Mouse (Mus musculus) liver, embryonic 16.5 days (tissue): ENCODE data around the gene Hacd2. TPM values are rescaled to one million over a fixed set of nuclear protein-coding genes. Genes with fewer than 3 reads are reported as not detected.
A peak's percentile ranks its signal among the peaks of the same experiment; 100 is the strongest.

Experiments used
- ATAC-seq: fragments of 200-750 bp; cut with Nextera tagmentation; 2 replicates; pipeline ENCODE4 v1.8.0; 2017; ENCODE audit warnings: low read depth, mild to moderate bottlenecking, moderate number of reproducible peaks, moderate library complexity
- H3K27ac ChIP-seq: fragments of 300-500 bp; sonication (generic); 2 replicates; pipeline ENCODE4 v1.5.1; 2014; ENCODE audit warnings: mild to moderate bottlenecking, low read length
- H3K27me3 ChIP-seq: fragments of 300-500 bp; sonication (generic); 2 replicates; pipeline ENCODE4 v1.6.1; 2014; ENCODE audit warnings: low read depth, low read length, mixed read lengths; ENCODE audit not compliant: control insufficient read depth, insufficient read depth
- H3K36me3 ChIP-seq: fragments of 300-500 bp; sonication (generic); 2 replicates; pipeline ENCODE4 v1.6.1; 2014; ENCODE audit warnings: mild to moderate bottlenecking; ENCODE audit not compliant: control insufficient read depth, insufficient read depth
- H3K4me1 ChIP-seq: fragments of 300-500 bp; sonication (generic); 2 replicates; pipeline ENCODE4 v1.6.1; 2014; ENCODE audit warnings: low read depth, low read length, mixed read lengths; ENCODE audit not compliant: control insufficient read depth
- H3K4me2 ChIP-seq: fragments of 300-500 bp; sonication (generic); 2 replicates; pipeline ENCODE4 v1.6.1; 2014; ENCODE audit warnings: low read depth, low read length, mixed read lengths
- H3K4me3 ChIP-seq: fragments of 300-500 bp; sonication (generic); 2 replicates; pipeline ENCODE4 v1.5.1; 2014; ENCODE audit warnings: low read depth, mild to moderate bottlenecking, low read length
- H3K9ac ChIP-seq: fragments of 300-500 bp; sonication (generic); 2 replicates; pipeline ENCODE4 v1.6.1; 2014; ENCODE audit warnings: low read depth, low read length
- H3K9me3 ChIP-seq: fragments of 300-500 bp; sonication (generic); replicated peaks from 2 replicates; pipeline ENCODE4 v1.6.1; 2016; ENCODE audit warnings: low read length; ENCODE audit not compliant: control insufficient read depth
- WGBS: fragments of 180-500 bp; shearing (Covaris S2); extraction: QIAGEN DNeasy Blood & Tissue Kit; methylation state at CpG from one replicate; pipeline ENCODE4 v1.1.7; 2014; ENCODE audit not compliant: insufficient replicate concordance; 5-methylcytosine and 5-hydroxymethylcytosine counted together
- polyA plus RNA-seq: library from polyadenylated mRNA; unstranded; fragments of >200 nt; fragmentation: Nextera tagmentation; extraction: Ambion mirVana; gene quantifications from 2 replicates; pipeline ENCODE4 v1.2.1, GENCODE M21; 2015

The Hacd2 gene
- polyA plus RNA-seq, 1 experiment from 2014 or later, result 109 TPM

GRCm38 (mm10) chr16:35038343-35039057, 16.3 kb downstream of the Hacd2 start:
- no peak overlapping the region for H3K4me2 ChIP-seq
- H3K4me1 ChIP-seq, result peaks cover 10% of the 10 kb centered on the region
- H3K27ac ChIP-seq, result no peak overlapping the region
- H3K4me3 ChIP-seq, result no peak overlapping the region
- H3K9me3 ChIP-seq, result no peaks in the 10 kb centered on the region
- ATAC-seq, result no peak
- H3K9ac ChIP-seq, result no peak overlapping the region
- 37% methylated on average over 4 of the region's 4 CpGs for WGBS
- H3K36me3 ChIP-seq, result 0 out of 2 replicates have a peak, but pooled peaks cover 2% of the 10 kb centered on the region
- H3K27me3 ChIP-seq, result no peaks in the 10 kb centered on the region

DNA sequence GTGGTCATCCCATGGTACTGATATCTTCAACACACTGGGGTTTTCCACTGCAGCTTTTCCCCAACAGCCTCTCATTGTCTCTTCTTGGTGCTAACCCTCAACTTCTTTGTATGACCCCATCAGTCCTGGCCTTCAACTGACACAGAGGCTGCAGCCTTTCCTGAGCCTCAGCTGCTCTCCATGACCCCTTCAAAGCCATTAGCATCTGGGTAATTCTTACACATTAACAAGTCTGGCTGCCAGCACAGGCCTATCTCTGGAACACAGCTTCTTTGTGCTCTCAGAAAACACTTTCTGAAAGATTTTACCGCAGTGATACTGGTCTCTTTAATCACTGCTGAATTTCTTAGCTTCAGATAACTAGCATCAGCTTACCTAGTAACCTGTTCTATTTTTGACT, 17.9 kb downstream of the Hacd2 start:
- ATAC-seq, result no peak
- 0 out of 2 replicates have a peak, but pooled peaks cover 2% of the 10 kb centered on the region for H3K36me3 ChIP-seq
- no peaks in the 10 kb centered on the region for H3K27me3 ChIP-seq
- 83% methylated on average over 1 of the region's 1 CpGs for WGBS
- no peak overlapping the region for H3K9ac ChIP-seq
- no peak overlapping the region for H3K4me3 ChIP-seq
- H3K27ac ChIP-seq, result no peak overlapping the region
- no peak overlapping the region for H3K4me2 ChIP-seq
- peaks cover 5% of the 10 kb centered on the region for H3K4me1 ChIP-seq
- H3K9me3 ChIP-seq, result no peaks in the 10 kb centered on the region

GRCm38 (mm10) chr16:35041001-35041400, 18.8 kb downstream of the Hacd2 start:
- Histone ChIP-seq H3K9me3 (no peaks in the 10 kb centered on the region), H3K9ac (no peak overlapping the region), H3K4me2 (no peak overlapping the region), H3K4me3 (no peak overlapping the region), H3K36me3 (0 out of 2 replicates have a peak, but pooled peaks cover 2% of the 10 kb centered on the region), H3K27ac (no peak overlapping the region), H3K4me1 (peaks cover 5% of the 10 kb centered on the region), H3K27me3 (no peaks in the 10 kb centered on the region)
- 82% methylated on average over 7 of the region's 7 CpGs for WGBS
- ATAC-seq, result no peak

GRCm38 (mm10) chr16:35046081-35046775, 24.0 kb downstream of the Hacd2 start:
- no peaks in the 10 kb centered on the region for H3K9me3 ChIP-seq
- H3K9ac ChIP-seq, result no peak overlapping the region
- H3K4me2 ChIP-seq, result no peak overlapping the region
- 55% methylated on average over 6 of the region's 6 CpGs for WGBS
- H3K36me3 ChIP-seq, result 0 out of 2 replicates have a peak, but pooled peaks cover 2% of the 10 kb centered on the region
- peaks cover 18% of the 10 kb centered on the region for H3K4me1 ChIP-seq
- ATAC-seq, result peak; percentile 73; the same call in 1 of the 2 replicates
- H3K4me3 ChIP-seq, result no peak overlapping the region
- H3K27ac ChIP-seq, result peak overlapping the region; percentile 72
- H3K27me3 ChIP-seq, result no peaks in the 10 kb centered on the region

GRCm38 (mm10) chr16:35047272-35047969, 25.2 kb downstream of the Hacd2 start:
- peak; percentile 47 for ATAC-seq
- H3K4me2 ChIP-seq, result peak overlapping the region; percentile 15; the same call in 1 of the 2 replicates
- H3K36me3 ChIP-seq, result 0 out of 2 replicates have a peak, but pooled peaks cover 1% of the 10 kb centered on the region
- H3K27ac ChIP-seq, result peak overlapping the region; percentile 65
- no peak overlapping the region for H3K4me3 ChIP-seq
- no peaks in the 10 kb centered on the region for H3K9me3 ChIP-seq
- H3K27me3 ChIP-seq, result no peaks in the 10 kb centered on the region
- 61% methylated on average over 6 of the region's 6 CpGs for WGBS
- H3K4me1 ChIP-seq, result peaks cover 24% of the 10 kb centered on the region
- no peak overlapping the region for H3K9ac ChIP-seq

- no peaks in the 10 kb centered on the region for H3K9me3 ChIP-seq
Observed at GRCm38 (mm10) chr16:35051066-35051465, 28.8 kb downstream of the Hacd2 start.

DNA sequence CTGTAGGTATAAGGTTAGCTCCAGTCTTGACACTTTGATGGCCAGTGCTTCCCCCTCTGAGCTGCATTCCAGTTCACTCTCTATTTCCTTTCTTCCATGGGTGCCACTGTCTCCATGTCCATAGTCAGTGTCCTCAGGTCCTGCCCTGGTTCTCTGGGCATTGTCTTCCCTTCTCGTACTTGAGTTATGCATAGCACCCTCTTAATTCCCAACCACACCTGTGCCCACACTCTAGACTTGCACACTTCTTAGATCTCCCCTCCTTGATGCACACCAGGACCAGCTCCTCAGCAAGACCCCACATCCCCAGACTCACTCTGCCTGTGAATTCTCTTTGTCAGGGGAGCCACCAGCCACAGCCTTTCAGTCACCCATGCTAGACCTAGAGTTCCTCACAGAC, 30.0 kb downstream of the Hacd2 start:
- Histone ChIP-seq H3K9ac (no peak overlapping the region), H3K4me2 (no peak overlapping the region), H3K4me3 (no peak overlapping the region), H3K27me3 (no peaks in the 10 kb centered on the region), H3K4me1 (peaks cover 45% of the 10 kb centered on the region), H3K27ac (no peak overlapping the region), H3K9me3 (no peaks in the 10 kb centered on the region), H3K36me3 (no peaks in the 10 kb centered on the region)
- no peak for ATAC-seq
- 91% methylated on average over 1 of the region's 1 CpGs for WGBS

More at GRCm38 (mm10) chr16:35051066-35051465, 28.8 kb downstream of the Hacd2 start:
- Histone ChIP-seq H3K4me3 (no peak overlapping the region), H3K36me3 (no peaks in the 10 kb centered on the region), H3K27me3 (no peaks in the 10 kb centered on the region), H3K4me2 (no peak overlapping the region), H3K27ac (no peak overlapping the region), H3K4me1 (peaks cover 48% of the 10 kb centered on the region), H3K9ac (no peak overlapping the region)
- 60% methylated on average over 5 of the region's 5 CpGs for WGBS
- no peak for ATAC-seq

GRCm38 (mm10) chr16:35054432-35055193, 32.4 kb downstream of the Hacd2 start:
- Histone ChIP-seq H3K9me3 (no peaks in the 10 kb centered on the region), H3K36me3 (no peaks in the 10 kb centered on the region), H3K27me3 (no peaks in the 10 kb centered on the region), H3K9ac (no peak overlapping the region), H3K4me1 (peaks cover 38% of the 10 kb centered on the region), H3K4me3 (no peak overlapping the region), H3K4me2 (peak overlapping the region; percentile 44), H3K27ac (peak overlapping the region; percentile 79)
- peak; percentile 83 for ATAC-seq
- WGBS, result 36% methylated on average over 8 of the region's 8 CpGs
